Mouse (Mus musculus): ENCODE measurements at regions not wholly inside any gene's neighbourhood (a gene's known extent, or its start where the extent isn't known, plus 50 kb on each side); places are given as distances from the start of the nearest gene placed in this dataset.
"Not testable (repeated sequence)": the region's sequence is repeated elsewhere in the genome, so short reads cannot be mapped to it uniquely, and the experiment has no call there.

- Histone ChIP-seq H3K27ac (ENCODE audit: control insufficient read depth, insufficient read depth, low read length) (no peak overlapping the region), H3K36me3 (ENCODE audit: control insufficient read depth, insufficient read depth, low read length) (no peaks in the 10 kb centered on the region), H3K4me1 (replicated peaks; ENCODE audit: control insufficient read depth, insufficient read depth, low read length) (no peaks in the 10 kb centered on the region), H3K4me3 (ENCODE audit: control insufficient read depth, insufficient read depth, low read length) (no peak overlapping the region), H3K27me3 (ENCODE audit: control insufficient read depth, insufficient read depth, low read length) (no peaks in the 10 kb centered on the region)
- TF ChIP-seq CTCF (IDR thresholded peaks at IDR 0.05; ENCODE audit: borderline replicate concordance, control insufficient read depth, extremely low read depth, insufficient read depth, low read length, poor library complexity) = no peak
- no peak for TF ChIP-seq POLR2A (IDR thresholded peaks at IDR 0.05; ENCODE audit: control insufficient read depth, extremely low read depth, insufficient read depth, low read length, poor library complexity)
- DNase-seq = no peak
Measured at GRCm38 (mm10) chrX:159061322-159061721, 148.8 kb upstream of the Rps6ka3 start.

GRCm38 (mm10) chrX:159066212-159066611 lies 143.9 kb upstream of the Rps6ka3 start:
- no peak overlapping the region for H3K27ac ChIP-seq (ENCODE audit: control insufficient read depth, insufficient read depth, low read length)
- no peak for DNase-seq
- H3K36me3 ChIP-seq (ENCODE audit: control insufficient read depth, insufficient read depth, low read length) = no peaks in the 10 kb centered on the region
- no peaks in the 10 kb centered on the region for H3K27me3 ChIP-seq (ENCODE audit: control insufficient read depth, insufficient read depth, low read length)
- no peak overlapping the region for H3K4me3 ChIP-seq (ENCODE audit: control insufficient read depth, insufficient read depth, low read length)
- 84% methylated on average over 2 of the region's 2 CpGs for WGBS
- no peaks in the 10 kb centered on the region for H3K4me1 ChIP-seq (replicated peaks; ENCODE audit: control insufficient read depth, insufficient read depth, low read length)
- TF ChIP-seq POLR2A (IDR thresholded peaks at IDR 0.05; ENCODE audit: control insufficient read depth, extremely low read depth, insufficient read depth, low read length, poor library complexity) = no peak
- no peak for TF ChIP-seq CTCF (IDR thresholded peaks at IDR 0.05; ENCODE audit: borderline replicate concordance, control insufficient read depth, extremely low read depth, insufficient read depth, low read length, poor library complexity)

- 90% methylated on average over 3 of the region's 3 CpGs for WGBS
Measured at GRCm38 (mm10) chrX:159072647-159073046, 137.5 kb upstream of the Rps6ka3 start.

GRCm38 (mm10) chrX:159073533-159073932 lies 136.6 kb upstream of the Rps6ka3 start:
- no peak for TF ChIP-seq POLR2A (IDR thresholded peaks at IDR 0.05; ENCODE audit: control insufficient read depth, extremely low read depth, insufficient read depth, low read length, poor library complexity)
- TF ChIP-seq CTCF (IDR thresholded peaks at IDR 0.05; ENCODE audit: borderline replicate concordance, control insufficient read depth, extremely low read depth, insufficient read depth, low read length, poor library complexity) = no peak
- Histone ChIP-seq H3K4me3 (ENCODE audit: control insufficient read depth, insufficient read depth, low read length) (no peak overlapping the region), H3K27ac (ENCODE audit: control insufficient read depth, insufficient read depth, low read length) (no peak overlapping the region), H3K27me3 (ENCODE audit: control insufficient read depth, insufficient read depth, low read length) (no peaks in the 10 kb centered on the region), H3K36me3 (ENCODE audit: control insufficient read depth, insufficient read depth, low read length) (no peaks in the 10 kb centered on the region), H3K4me1 (replicated peaks; ENCODE audit: control insufficient read depth, insufficient read depth, low read length) (no peaks in the 10 kb centered on the region)
- DNase-seq = no peak

More at GRCm38 (mm10) chrX:159072647-159073046, 137.5 kb upstream of the Rps6ka3 start:
- H3K4me3 ChIP-seq (ENCODE audit: control insufficient read depth, insufficient read depth, low read length) = no peak overlapping the region
- TF ChIP-seq CTCF (IDR thresholded peaks at IDR 0.05; ENCODE audit: borderline replicate concordance, control insufficient read depth, extremely low read depth, insufficient read depth, low read length, poor library complexity) (no peak), POLR2A (IDR thresholded peaks at IDR 0.05; ENCODE audit: control insufficient read depth, extremely low read depth, insufficient read depth, low read length, poor library complexity) (no peak)
- no peaks in the 10 kb centered on the region for H3K27me3 ChIP-seq (ENCODE audit: control insufficient read depth, insufficient read depth, low read length)
- no peak overlapping the region for H3K27ac ChIP-seq (ENCODE audit: control insufficient read depth, insufficient read depth, low read length)
- no peaks in the 10 kb centered on the region for H3K36me3 ChIP-seq (ENCODE audit: control insufficient read depth, insufficient read depth, low read length)
- H3K4me1 ChIP-seq (replicated peaks; ENCODE audit: control insufficient read depth, insufficient read depth, low read length) = no peaks in the 10 kb centered on the region
- DNase-seq = no peak

- TF ChIP-seq POLR2A (IDR thresholded peaks at IDR 0.05; ENCODE audit: control insufficient read depth, extremely low read depth, insufficient read depth, low read length, poor library complexity) = no peak
- TF ChIP-seq CTCF (IDR thresholded peaks at IDR 0.05; ENCODE audit: borderline replicate concordance, control insufficient read depth, extremely low read depth, insufficient read depth, low read length, poor library complexity) = no peak
- Histone ChIP-seq H3K27ac (ENCODE audit: control insufficient read depth, insufficient read depth, low read length) (no peak overlapping the region), H3K4me1 (replicated peaks; ENCODE audit: control insufficient read depth, insufficient read depth, low read length) (peaks cover 8% of the 10 kb centered on the region), H3K36me3 (ENCODE audit: control insufficient read depth, insufficient read depth, low read length) (no peaks in the 10 kb centered on the region), H3K4me3 (ENCODE audit: control insufficient read depth, insufficient read depth, low read length) (no peak overlapping the region), H3K27me3 (ENCODE audit: control insufficient read depth, insufficient read depth, low read length) (no peaks in the 10 kb centered on the region)
- 7% methylated on average over 2 of the region's 2 CpGs for WGBS
- DNase-seq = peak; percentile 35
Measured at GRCm38 (mm10) chrX:159080508-159080907, 129.6 kb upstream of the Rps6ka3 start.

GRCm38 (mm10) chrX:159110651-159111050 lies 99.5 kb upstream of the Rps6ka3 start:
- DNase-seq; H3K36me3 ChIP-seq (ENCODE audit: control insufficient read depth, insufficient read depth, low read length); H3K4me3 ChIP-seq (ENCODE audit: control insufficient read depth, insufficient read depth, low read length); H3K27me3 ChIP-seq (ENCODE audit: control insufficient read depth, insufficient read depth, low read length); H3K4me1 ChIP-seq (replicated peaks; ENCODE audit: control insufficient read depth, insufficient read depth, low read length); H3K27ac ChIP-seq (ENCODE audit: control insufficient read depth, insufficient read depth, low read length): not testable (repeated sequence)
- WGBS = 98% methylated on average over 6 of the region's 6 CpGs

- TF ChIP-seq CTCF (IDR thresholded peaks at IDR 0.05; ENCODE audit: borderline replicate concordance, control insufficient read depth, extremely low read depth, insufficient read depth, low read length, poor library complexity) (no peak), POLR2A (IDR thresholded peaks at IDR 0.05; ENCODE audit: control insufficient read depth, extremely low read depth, insufficient read depth, low read length, poor library complexity) (no peak)
- no peak for DNase-seq
- Histone ChIP-seq H3K36me3 (ENCODE audit: control insufficient read depth, insufficient read depth, low read length) (no peaks in the 10 kb centered on the region), H3K27me3 (ENCODE audit: control insufficient read depth, insufficient read depth, low read length) (no peaks in the 10 kb centered on the region), H3K4me3 (ENCODE audit: control insufficient read depth, insufficient read depth, low read length) (no peak overlapping the region), H3K4me1 (replicated peaks; ENCODE audit: control insufficient read depth, insufficient read depth, low read length) (no peaks in the 10 kb centered on the region), H3K27ac (ENCODE audit: control insufficient read depth, insufficient read depth, low read length) (no peak overlapping the region)
Measured at GRCm38 (mm10) chrX:159116210-159116609, 93.9 kb upstream of the Rps6ka3 start.
